Mouse (Mus musculus) ovary, postnatal 10 days (tissue): Measurements from ENCODE around the gene Greb1.

Experiments
- DNase-seq: peaks from one replicate; pipeline ENCODE4 v3.0.0; 2022; ENCODE audit warnings: low spot score

Gene Greb1

DNA sequence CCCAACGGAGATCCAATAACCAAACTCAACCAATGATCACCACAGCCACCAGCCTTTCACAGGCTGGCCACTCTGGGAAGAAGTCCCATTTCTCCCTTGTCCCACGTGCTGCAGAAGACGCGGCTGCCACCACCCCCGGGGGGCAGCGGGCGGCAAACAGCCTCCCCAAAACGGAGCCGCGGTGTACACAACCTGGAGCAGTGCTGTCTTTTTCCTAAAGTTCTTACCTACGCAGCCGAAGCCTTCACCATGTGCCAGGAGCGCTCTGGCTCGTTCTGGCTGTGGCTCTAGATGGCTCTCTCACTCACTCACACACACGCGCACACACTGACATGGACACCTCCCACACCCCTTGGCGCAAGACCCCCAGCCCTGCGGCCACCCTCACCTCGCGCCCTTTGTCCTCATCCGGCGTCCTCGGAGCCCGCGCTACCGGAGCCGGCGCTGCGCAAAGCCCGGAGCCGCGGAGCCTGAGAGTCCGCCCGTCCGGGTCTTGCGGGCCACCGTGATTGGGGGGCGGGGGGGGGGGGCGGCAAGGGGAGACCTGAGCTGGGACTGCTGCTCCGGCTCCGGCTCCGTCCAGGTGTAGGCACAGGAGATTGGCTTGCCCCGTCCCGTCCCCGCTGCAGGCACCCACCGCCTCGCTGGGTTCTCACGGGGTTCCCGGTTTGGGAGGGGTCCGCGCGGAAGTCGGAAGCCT lies at the start of gene Greb1:
Gene Greb1 (minus strand): TSS at position 628 of the 700 bp plus-strand sequence.
- DNase-seq: no peak

DNA sequence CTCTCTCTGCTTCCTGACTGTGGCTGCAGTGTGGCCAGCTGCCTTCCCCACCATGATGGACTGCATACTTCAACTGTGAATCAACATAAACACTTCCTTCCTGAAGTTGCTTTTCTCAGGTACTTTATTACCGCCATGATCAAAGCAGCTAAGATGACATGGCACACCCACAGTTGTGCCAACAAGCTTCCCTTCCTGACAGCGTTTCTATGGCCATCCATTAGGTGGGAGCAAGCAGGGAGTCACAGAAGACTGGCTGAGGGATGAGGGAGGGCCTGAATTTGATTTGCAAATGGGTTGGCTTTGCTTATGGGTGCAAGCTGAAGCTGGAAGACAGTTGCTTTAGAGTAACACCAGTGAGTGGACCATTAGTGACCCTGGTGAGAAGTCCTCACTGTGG lies 49.1 kb upstream of the Greb1 start:
- no peak for DNase-seq

DNA sequence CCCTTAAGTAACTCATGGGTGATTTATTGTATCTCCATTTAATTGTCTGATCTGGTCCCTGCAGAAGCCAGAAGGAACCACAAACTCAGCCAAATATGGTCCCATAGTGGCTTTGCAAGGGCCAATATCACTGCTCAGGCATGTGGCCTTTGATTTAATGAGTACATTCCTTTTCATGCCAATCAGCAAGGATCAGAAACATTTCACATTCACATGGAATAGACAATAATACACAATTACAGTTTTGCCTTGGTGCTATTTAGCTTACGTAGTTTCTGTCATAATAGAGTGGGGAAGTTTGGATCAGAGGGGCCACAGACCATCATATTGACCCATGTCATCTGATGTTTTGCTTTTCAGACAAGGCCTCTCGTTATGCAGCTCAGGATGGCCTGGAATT lies 47.8 kb upstream of the Greb1 start:
- DNase-seq: no peak

DNA sequence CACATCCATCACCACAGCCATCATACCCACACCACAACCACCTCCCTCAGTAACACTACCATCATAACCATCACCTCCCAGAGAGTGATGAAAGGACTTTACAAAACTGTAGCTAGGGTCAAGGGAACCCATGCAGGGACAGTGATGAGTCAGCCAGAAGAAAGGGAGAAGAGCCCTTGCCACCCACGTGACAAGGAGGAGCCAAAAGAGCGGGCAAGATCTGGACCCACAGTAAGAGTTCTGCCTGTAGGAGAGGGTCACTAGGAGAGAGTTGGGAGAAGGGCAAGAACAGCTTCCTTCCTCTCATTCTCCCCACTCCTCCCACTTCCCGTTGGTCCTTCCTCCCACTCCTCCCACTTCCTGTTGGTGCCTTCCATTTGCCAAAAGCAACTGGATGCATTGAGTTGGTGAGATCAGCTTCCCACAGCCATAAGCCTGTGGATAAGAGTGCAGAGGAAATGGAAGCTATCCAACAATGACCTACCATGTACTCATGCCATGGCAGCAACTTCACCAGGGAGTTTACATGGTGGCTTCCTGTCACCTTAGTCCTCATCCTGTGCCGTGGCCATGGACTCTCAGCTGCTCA lies 46.6 kb upstream of the Greb1 start:
- DNase-seq: no peak

DNA sequence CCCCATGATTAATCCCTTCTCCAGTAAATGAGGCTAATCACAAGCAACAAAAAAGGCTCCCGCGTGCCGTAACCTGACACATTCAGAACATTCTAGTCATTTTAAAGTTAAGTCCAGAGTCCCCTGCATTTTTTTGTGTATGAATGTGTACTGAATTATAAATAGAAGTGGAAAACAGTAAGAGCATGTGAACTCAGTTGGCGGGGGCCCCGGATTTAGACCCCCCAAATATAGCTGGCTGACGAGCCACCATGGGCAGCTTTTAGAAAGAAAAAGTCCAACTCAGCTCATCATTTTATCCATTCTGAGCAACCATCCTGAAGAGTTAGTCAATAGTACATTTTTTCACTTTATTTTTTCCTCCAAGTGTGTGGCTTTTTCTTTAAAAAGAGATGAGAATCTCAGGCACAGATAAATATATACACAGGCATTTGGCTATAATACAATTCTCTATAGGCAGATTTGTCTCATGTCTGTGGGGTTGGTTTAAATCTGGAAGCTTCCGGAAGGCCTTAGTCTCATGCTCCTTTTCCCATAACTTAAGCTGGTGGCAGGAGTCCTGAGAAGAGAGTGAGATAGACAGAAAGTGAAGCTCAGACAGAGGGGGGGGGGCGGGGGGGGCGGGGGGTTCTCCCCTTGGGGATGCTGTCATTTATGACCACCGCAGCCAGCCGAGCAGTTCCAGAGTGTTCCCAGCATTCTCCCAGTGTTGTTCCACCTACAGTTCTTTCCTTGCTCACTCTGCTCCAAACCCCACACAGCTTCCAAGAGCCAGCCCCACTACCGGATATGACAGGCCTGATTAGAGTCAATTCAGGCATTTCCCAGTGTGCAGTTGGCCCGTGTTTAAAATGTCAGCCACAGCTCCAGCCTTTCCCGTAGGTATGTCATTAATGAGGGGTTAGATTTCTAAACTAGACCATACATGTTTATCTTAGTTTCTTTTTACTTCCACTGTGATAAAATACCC lies 44.2 kb upstream of the Greb1 start:
- no peak for DNase-seq

DNA sequence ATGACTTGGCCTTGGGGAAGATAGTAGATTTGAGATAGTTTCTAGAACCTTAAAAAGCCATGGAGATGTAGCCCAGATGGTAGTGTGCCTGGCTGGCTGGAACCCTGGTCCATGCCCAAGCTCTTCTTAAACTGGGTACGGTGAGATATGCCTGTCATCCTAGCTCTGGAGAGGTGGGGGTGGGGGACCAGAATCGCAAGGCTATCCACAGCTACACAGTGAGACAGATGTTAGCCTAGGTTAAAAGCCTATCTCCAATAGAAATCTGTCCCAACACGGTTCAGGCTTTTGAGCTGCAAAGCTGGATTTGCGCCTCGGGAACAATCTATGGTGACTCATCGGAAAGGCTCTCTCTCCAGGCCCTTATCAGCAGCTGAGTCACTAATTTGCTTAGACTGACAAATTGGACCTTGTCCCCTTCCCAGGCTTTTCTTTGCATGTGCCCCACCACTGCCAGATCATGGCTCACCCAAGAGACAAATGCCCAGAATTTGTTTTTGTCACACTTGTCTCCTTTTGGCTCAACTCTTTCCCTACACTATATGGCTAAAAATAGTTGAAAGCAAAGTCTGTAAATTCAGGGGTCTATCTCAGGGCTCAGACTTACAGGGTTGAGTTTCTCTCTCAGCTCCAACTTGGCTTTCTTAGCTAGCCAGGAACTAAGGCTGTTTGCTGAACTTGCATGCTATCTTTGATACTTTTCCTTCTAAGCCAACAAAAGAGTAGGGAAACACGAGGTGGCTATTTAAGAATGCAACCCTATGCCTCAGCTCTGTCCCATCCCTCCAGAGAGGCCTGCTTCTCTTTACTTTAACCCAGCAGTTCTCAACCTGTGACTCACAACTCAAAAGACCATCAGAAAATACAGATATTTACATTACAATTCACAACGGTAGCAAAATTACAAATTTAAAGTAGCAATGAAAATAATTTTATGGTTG lies 40.4 kb upstream of the Greb1 start:
- no peak for DNase-seq

DNA sequence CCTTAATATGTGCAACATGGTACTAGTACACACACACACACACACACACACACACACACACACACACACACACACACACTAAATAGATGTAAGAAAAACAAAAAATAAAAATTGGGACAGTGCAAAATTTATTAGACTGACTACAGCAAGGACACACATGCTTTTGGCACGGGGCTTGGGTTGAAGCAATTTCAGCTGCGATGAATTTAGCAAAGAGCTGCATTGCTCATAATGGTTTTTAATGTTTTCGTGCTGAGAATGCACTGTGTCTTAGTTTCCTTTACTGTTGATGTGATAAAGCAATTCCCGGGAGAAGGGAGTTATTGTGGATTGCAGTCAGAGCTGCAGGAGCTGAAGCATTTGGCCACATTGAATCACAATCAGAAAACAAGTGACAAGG lies 37.1 kb upstream of the Greb1 start:
- DNase-seq: no peak

DNA sequence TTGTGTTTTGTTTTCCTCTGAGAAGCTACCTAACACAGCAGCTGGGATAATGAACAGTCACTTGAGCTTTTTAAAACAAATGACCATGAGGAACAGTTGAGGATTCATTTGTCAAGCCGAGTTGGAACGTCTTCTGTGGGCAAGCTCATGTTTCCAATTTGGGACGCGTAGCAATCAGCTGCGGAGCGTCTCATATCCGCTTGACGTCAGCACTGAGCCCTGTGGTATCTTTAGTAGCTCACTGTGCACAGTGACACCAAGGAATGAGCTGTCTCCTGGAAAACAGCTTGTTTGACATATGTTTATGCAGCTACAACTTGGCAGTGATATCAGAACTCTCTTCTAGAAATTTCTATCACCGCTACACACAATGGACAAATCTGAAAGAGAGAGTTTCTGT lies 35.5 kb upstream of the Greb1 start:
- DNase-seq: no peak

DNA sequence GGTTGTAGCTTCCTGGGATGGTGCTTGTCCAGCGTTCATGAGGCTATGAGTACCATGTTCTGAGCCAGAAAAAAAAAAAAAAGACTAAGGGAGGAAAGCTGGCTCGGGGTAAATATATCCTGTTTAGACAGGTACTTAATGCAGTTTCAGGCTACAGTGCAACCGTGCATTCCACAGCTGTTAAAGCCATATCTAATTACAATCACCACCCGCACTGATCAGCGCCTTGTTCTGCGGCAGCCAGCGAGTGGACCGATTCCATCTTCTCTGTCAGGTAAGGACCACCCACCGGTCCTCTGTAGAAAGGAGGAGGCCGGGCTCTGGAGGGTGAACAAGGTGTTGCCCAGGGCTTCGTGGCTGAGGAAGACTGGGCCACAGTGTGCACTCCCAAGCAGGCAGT lies 34.0 kb upstream of the Greb1 start:
- no peak for DNase-seq

DNA sequence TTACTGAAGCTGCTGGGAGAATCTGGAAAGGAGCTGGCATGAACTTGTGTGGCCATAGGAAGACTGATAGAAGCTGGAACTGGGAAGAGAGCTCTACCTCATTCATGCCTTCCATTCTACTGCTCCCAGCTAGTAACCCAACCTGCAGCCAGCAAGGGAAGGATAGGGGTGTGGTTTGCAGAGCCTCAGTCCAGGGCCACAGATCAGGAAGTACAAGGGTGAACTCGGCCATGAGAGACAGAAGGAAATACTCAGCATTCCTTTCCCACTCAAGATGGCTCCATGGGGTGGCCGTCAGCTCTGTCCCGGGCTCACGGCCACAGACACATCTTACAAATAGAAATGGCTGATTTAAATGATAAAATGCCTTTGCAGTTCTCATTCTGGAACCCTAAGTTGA lies 30.4 kb upstream of the Greb1 start:
- no peak for DNase-seq

DNA sequence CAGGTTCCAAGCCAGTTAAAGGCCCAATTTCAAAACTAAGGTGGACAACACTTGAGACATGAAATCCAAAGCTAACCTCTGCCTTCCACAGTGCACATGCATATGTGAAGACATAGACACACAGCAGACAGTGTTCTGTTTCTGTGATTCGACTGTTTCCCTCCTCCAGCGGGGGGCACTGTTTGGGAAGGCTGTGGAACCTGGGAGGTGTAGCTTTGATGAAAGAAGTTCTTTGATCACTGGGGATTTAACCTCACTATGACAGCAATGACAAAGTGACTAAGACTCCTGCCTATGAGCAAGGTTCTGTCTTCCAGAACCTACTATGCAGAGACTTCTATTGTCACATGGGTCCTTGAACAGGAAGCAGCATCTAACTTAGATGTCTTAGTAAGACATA lies 29.1 kb upstream of the Greb1 start:
- no peak for DNase-seq

DNA sequence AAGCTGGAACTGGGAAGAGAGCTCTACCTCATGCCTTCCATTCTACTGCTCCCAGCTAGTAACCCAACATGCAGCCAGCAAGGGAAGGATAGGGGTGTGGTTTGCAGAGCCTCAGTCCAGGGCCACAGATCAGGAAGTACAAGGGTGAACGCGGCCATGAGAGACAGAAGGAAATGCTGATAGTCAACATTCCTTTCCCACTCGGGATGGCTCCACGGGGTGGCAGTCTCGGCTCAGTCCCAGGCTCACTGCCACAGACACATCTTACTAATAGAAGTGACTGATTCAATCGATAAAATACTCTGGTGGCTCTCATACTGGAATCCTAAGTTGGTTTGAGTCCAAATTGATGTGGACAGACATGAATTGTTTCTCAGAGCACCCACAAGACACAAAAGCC lies 27.8 kb upstream of the Greb1 start:
- no peak for DNase-seq

DNA sequence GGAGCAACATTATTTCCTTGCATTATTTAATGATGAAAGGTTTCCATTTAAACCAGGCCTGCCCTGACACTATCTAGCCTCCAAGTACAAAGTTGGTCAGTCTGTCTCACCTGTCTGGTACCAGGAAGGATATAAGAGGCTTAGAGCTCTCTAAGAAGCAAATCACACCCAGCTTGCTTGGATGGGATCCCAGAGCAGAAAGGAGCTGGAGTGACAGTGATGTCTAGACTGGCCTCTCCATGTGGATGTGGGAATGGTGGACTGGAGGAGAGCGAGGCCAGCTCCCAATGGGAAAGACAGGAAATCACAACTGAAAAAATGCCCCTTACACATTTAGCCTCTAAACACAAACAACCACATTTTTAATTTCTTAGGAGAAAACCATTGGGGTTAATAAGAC lies 23.0 kb upstream of the Greb1 start:
- no peak for DNase-seq

DNA sequence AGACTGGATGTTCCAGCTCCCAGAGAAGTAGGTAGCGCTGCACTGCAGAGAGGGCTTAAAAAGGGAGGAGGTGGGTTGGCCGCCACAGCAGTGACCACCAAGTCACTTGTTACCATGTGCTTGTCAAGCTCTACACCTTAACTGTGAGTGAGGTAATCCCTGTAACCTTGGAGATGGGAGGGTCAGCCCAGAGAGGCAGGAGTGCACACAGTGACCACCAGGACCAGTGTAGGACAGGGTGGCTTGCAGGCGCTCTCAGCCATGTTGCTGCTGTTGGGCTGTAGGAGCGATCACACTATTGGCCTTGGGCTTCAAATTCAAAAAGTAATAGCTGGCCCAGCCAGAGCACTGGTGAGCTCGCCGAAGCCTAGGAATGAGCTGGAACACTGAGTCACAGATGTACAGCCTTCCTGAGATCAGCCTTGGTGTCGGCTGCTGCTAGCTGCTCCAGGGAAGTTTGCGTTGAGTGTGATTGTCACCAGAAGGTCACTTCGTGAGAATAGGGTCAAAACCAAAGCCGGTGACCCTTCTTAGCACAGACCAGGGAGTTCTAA lies 21.6 kb upstream of the Greb1 start:
- DNase-seq: no peak

DNA sequence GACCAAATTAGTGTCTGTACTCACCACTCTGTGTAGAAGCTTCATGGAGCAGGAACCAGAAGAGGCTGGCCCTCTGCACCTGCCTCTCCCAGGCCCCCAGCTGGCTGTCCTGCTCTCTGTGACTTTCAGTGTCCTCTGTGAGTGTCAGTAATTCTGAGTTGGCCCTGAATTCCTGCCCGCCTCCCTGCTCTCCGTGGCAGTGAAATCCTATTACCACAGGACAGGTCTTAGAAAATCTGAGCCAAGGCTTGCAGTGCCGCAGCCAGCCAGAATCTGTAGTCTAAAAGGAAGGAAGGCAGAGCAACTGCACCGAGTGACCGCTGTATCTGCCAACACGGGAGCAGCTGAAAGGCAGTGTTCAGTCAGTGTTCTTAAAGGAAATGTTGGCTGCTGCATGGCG lies 20.1 kb upstream of the Greb1 start:
- DNase-seq: no peak

DNA sequence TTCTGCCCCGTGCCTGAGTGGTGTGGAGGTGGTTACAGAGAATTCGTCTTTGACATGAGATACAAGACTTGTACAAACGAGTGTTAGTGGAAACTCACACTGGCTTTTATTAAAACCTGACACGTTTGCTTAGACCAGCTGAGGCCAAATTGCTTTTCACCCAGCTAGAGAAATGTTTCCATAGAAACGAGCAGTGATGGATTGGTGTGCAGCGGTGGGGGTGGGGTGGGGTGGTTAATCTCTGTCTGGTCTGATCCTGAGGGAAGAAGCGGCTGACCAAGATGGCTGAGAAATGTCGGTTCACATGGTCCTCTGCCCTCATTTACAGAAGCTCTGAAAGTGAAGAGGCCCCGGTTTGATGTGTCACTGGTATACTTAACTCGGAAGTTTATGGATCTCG lies 17.8 kb upstream of the Greb1 start:
- DNase-seq: no peak

DNA sequence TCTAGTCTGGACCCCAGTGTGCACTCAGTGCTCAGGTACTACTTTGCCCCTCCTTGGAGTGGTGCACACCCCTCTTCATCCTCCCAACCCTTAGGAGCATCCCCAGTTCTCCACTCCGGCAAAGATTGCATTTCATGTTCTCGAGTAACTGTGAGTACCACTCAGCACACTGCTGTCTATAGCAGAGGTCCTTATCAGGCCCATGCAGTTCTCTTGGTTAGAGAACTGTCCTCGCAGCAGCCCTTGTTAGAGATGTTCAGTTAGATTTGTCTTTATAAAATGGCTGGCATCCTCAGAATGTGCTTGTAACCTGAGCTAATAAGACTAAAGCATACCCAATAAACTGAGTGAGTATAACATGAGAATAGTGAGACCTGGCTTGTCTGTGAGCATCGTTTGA lies 16.5 kb upstream of the Greb1 start:
- DNase-seq: no peak

DNA sequence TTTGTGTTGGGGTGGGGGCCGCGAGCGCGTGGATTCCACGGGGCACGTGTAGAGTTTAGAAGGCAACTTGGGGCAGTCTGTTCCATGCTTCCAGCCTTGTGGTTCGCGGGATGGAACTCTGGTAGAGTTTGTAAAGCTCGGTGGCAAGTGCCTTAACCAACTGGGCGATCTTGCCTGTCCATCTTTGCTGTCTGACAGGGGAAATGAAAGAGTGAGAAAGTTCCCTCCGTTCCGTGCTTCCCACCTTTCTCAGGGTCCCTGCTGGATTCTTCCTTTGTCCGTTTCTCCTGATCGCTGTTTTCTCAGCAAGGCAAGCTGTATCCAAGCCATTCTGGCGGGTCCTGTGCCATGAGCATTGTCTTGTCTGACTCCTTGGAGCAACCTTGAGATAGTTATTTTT lies 10.8 kb upstream of the Greb1 start:
- DNase-seq: no peak

DNA sequence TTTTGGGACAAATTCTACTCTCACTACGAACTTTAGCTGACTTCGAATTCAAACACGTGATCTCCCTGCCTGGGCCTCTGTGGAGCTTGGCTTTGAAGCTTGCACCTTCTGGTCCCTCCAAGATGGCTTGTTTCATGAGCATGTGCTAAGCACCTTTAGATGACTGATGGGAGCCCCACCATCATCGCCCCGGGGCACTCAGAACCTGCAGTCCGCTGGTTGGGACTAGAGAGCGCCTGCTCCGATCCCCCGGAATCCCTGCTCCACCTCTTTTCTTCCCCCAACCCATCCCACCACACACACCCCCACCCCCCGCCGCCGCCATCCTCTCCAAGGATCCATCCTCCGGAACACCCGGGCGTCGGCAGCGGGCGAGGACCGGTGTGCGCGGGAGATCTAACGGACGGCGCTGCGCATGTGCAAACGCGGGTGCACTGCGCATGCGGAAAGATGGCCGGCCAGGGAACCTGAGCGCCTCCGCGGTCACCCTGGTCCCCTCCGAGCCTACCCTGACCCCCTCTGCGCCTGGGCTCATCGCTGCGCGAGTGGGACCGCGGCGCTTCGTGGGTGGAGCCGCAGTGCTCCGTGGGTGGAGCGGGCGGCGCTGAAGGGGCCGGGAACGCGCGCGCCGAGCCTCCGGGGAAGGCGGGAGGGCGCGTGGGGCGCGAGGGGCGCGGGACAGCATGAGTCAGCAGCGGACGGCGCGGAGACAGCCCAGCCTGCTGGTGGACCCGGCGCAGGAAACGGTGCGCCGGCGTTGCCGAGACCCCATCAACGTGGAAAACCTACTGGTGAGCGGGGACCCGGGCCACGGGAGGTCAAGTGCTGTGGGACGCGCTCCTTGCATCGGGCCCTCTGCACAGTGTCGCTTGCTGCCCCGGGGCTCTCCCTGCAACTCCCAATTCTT lies 10.1 kb upstream of the Greb1 start, which contains the start of gene E2f6:
Gene E2f6 (plus strand): TSS at position 439 of the 907 bp plus-strand sequence.
- DNase-seq: peak; percentile 80

DNA sequence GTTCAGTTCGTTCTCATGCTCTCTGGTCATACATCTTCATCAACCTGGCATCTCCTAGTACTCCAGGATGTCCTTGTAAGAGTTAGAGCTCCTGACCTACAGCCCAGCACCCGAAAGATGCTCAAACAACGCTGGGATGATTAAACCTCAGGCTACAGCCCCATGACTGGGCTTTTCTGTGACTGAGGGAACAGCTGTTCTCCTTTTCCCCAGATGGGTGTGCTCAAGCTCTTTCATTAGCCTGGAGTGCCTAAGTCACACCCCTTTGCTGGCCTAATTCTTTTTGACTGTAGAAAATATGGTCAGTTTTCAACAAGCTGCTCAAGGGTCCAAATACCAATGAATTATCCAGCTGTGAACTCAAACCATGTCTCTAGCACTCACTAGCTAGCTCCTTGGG lies 7.4 kb upstream of the Greb1 start:
- DNase-seq: no peak
